Comparison of ENCODE assay signal across 9 mouse cellular contexts in the genomic region with DNA sequence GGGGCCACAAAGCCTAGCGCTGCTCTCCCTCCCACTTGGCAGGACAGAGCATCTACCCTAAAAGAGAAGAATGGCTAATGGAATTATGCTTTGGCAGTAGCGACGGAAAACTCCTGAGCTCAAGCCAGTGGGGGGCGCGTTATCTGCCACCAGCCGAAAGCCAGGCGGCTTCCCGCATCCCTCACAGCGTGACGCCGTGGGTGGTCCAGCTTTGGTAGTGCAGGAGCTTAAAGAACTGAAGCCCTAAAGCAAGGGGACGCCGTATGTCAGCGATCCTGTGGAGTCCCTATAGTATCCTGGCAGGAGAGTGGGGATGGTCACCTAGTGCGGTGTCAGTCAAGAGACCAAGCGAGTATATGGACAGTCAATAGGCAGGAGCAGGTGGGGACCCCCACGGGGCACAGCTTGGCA.
DNase-seq lines count a peak whose midpoint lies in the region; ATAC-seq and TF ChIP-seq lines count a peak whose summit lies in the region.
"Had no signal": no experiment of that assay in that cellular context is flagged by ENCODE, and none has a peak within 500 bp of the region (broad histone marks: within the 10 kb centered on the region; RNA-seq: fewer than 3 reads in every experiment).

No protein-coding gene starts in this region.

- TF ChIP-seq POLR2A in spleen, adult 2 months (IDR thresholded peaks at IDR 0.05; ENCODE audit: low read depth, low read length), result no peak

- H3K4me3 ChIP-seq in spleen, adult 2 months (ENCODE audit: extremely low read depth, insufficient read depth, insufficient read length), result peak overlapping the region; percentile 8; the same call in 1 of the 2 replicates
- H3K4me3 ChIP-seq in embryonic facial prominence, embryonic 11.5 days (ENCODE audit: low read depth, low read length), result peak overlapping the region; percentile 22
- H3K4me3 ChIP-seq in intestine, embryonic 16.5 days (ENCODE audit: low read length), result peak overlapping the region; percentile 9
- H3K4me3 ChIP-seq in limb, embryonic 13.5 days, result peak overlapping the region; percentile 26
- H3K4me3 ChIP-seq in midbrain, embryonic 15.5 days, result peak overlapping the region; percentile 38
- peak overlapping the region; percentile 24 for H3K4me3 ChIP-seq in stomach, embryonic 15.5 days (replicated peaks)

- peak; percentile 50; the same call in 1 of the 2 replicates for ATAC-seq in embryonic facial prominence, embryonic 11.5 days (replicated peaks; ENCODE audit: insufficient number of reproducible peaks, low FRiP score, low TSS enrichment, low read depth)
- peak; percentile 68 for ATAC-seq in granulocyte monocyte progenitor cell, adult 5-6 weeks (replicated peaks; ENCODE audit: poor library complexity, severe bottlenecking)
- peak; percentile 70 for ATAC-seq in intestine, embryonic 16.5 days
- peak; percentile 62 for ATAC-seq in limb, embryonic 13.5 days (ENCODE audit: low FRiP score, low read depth)
- peak; percentile 87 for ATAC-seq in midbrain, embryonic 15.5 days (replicated peaks)
- ATAC-seq in stomach, embryonic 15.5 days (ENCODE audit: insufficient read depth, low FRiP score, low read depth), result peak; percentile 27; the same call in 1 of the 2 replicates

- DNase-seq in spleen, adult 2 months (ENCODE audit: low read depth in 1 of 2, low spot score in 2 of 2), result no peak
- DNase-seq in spleen, postnatal 36 days (ENCODE audit: low spot score in 2 of 2), result no peak
- peak; percentile 81 for DNase-seq in embryonic facial prominence, embryonic 11.5 days (ENCODE audit: low spot score)

- 15% methylated on average over 17 of the region's 17 CpGs for whole genome bisulfite sequencing in spleen, adult 2 months
- 1% methylated on average over 17 of the region's 17 CpGs for WGBS in embryonic facial prominence, embryonic 11.5 days
- WGBS in intestine, embryonic 16.5 days, result 29% methylated on average over 17 of the region's 17 CpGs
- 1% methylated on average over 17 of the region's 17 CpGs for WGBS in limb, embryonic 13.5 days
- WGBS in midbrain, embryonic 15.5 days, result 2% methylated on average over 17 of the region's 17 CpGs
- WGBS in stomach, embryonic 15.5 days, result 14% methylated on average over 17 of the region's 17 CpGs

- H3K27ac ChIP-seq in spleen, adult 2 months (ENCODE audit: insufficient read depth, low read length), result no peak overlapping the region
- peak overlapping the region; percentile 41; the same call in 1 of the 2 replicates for H3K27ac ChIP-seq in embryonic facial prominence, embryonic 11.5 days (replicated peaks; ENCODE audit: low read depth, low read length)
- peak overlapping the region; percentile 50 for H3K27ac ChIP-seq in intestine, embryonic 16.5 days (ENCODE audit: low read length)
- H3K27ac ChIP-seq in limb, embryonic 13.5 days, result peak overlapping the region; percentile 81
- peak overlapping the region; percentile 63; the same call in 1 of the 2 replicates for H3K27ac ChIP-seq in midbrain, embryonic 15.5 days
- peak overlapping the region; percentile 69; the same call in 1 of the 2 replicates for H3K27ac ChIP-seq in stomach, embryonic 15.5 days

- H3K4me2 ChIP-seq in embryonic facial prominence, embryonic 11.5 days (ENCODE audit: low read depth, low read length), result peak overlapping the region; percentile 36
- peak overlapping the region; percentile 50 for H3K4me2 ChIP-seq in intestine, embryonic 16.5 days (ENCODE audit: low read depth, low read length)
- peak overlapping the region; percentile 64 for H3K4me2 ChIP-seq in limb, embryonic 13.5 days (replicated peaks)
- H3K4me2 ChIP-seq in midbrain, embryonic 15.5 days, result peak overlapping the region; percentile 74
- H3K4me2 ChIP-seq in stomach, embryonic 15.5 days, result peak overlapping the region; percentile 56

- peaks cover 7% of the 10 kb centered on the region for H3K36me3 ChIP-seq in spleen, adult 2 months (ENCODE audit: control insufficient read depth, insufficient read depth, low read length)
- H3K36me3 ChIP-seq in embryonic facial prominence, embryonic 11.5 days (replicated peaks; ENCODE audit: control insufficient read depth, insufficient read depth, low read depth, low read length), result no peaks in the 10 kb centered on the region
- H3K36me3 ChIP-seq in intestine, embryonic 16.5 days (ENCODE audit: control insufficient read depth, insufficient read depth, low read length), result no peaks in the 10 kb centered on the region
- peaks cover 11% of the 10 kb centered on the region; the same call in 1 of the 2 replicates for H3K36me3 ChIP-seq in limb, embryonic 13.5 days
- no peaks in the 10 kb centered on the region; the same call in 1 of the 2 replicates for H3K36me3 ChIP-seq in midbrain, embryonic 15.5 days (replicated peaks)
- H3K36me3 ChIP-seq in stomach, embryonic 15.5 days, result no peaks in the 10 kb centered on the region

- no peaks in the 10 kb centered on the region for H3K9me3 ChIP-seq in embryonic facial prominence, embryonic 11.5 days (replicated peaks; ENCODE audit: control insufficient read depth, low read length)
- H3K9me3 ChIP-seq in intestine, embryonic 16.5 days (ENCODE audit: control insufficient read depth, low read length), result no peaks in the 10 kb centered on the region
- no peaks in the 10 kb centered on the region for H3K9me3 ChIP-seq in limb, embryonic 13.5 days
- H3K9me3 ChIP-seq in midbrain, embryonic 15.5 days, result no peaks in the 10 kb centered on the region
- H3K9me3 ChIP-seq in stomach, embryonic 15.5 days, result no peaks in the 10 kb centered on the region

- H3K27me3 ChIP-seq in spleen, adult 2 months (ENCODE audit: control insufficient read depth, insufficient read depth, low read length), result no peaks in the 10 kb centered on the region
- no peaks in the 10 kb centered on the region; the same call in 1 of the 2 replicates for H3K27me3 ChIP-seq in embryonic facial prominence, embryonic 11.5 days (ENCODE audit: control insufficient read depth, insufficient read depth, low read length)
- no peaks in the 10 kb centered on the region for H3K27me3 ChIP-seq in intestine, embryonic 16.5 days (replicated peaks; ENCODE audit: control insufficient read depth, insufficient read depth, low read length)
- peaks cover 11% of the 10 kb centered on the region; the same call in 1 of the 2 replicates for H3K27me3 ChIP-seq in limb, embryonic 13.5 days
- peaks cover 25% of the 10 kb centered on the region for H3K27me3 ChIP-seq in midbrain, embryonic 15.5 days (replicated peaks)
- H3K27me3 ChIP-seq in stomach, embryonic 15.5 days (replicated peaks), result no peaks in the 10 kb centered on the region
- H3K27me3 ChIP-seq: CH12.LX had no signal

- no peak for TF ChIP-seq CTCF in spleen, adult 2 months (IDR thresholded peaks at IDR 0.05; ENCODE audit: extremely low read depth, insufficient read depth, insufficient read length, insufficient replicate concordance)

- H3K9ac ChIP-seq in embryonic facial prominence, embryonic 11.5 days (replicated peaks; ENCODE audit: low read length), result peak overlapping the region; percentile 44; the same call in 1 of the 2 replicates
- peak overlapping the region; percentile 53 for H3K9ac ChIP-seq in intestine, embryonic 16.5 days (ENCODE audit: low read depth, low read length)
- H3K9ac ChIP-seq in limb, embryonic 13.5 days, result peak overlapping the region; percentile 66
- peak overlapping the region; percentile 36; the same call in 1 of the 2 replicates for H3K9ac ChIP-seq in midbrain, embryonic 15.5 days
- no peak overlapping the region for H3K9ac ChIP-seq in stomach, embryonic 15.5 days

- no peaks in the 10 kb centered on the region; the same call in 1 of the 2 replicates for H3K4me1 ChIP-seq in spleen, adult 2 months (ENCODE audit: control insufficient read depth, insufficient read depth, insufficient read length)
- peaks cover 10% of the 10 kb centered on the region for H3K4me1 ChIP-seq in embryonic facial prominence, embryonic 11.5 days (ENCODE audit: control insufficient read depth, insufficient read depth, low read length)
- peaks cover 15% of the 10 kb centered on the region for H3K4me1 ChIP-seq in intestine, embryonic 16.5 days (ENCODE audit: control insufficient read depth, insufficient read depth, low read length)
- peaks cover 25% of the 10 kb centered on the region for H3K4me1 ChIP-seq in limb, embryonic 13.5 days
- H3K4me1 ChIP-seq in midbrain, embryonic 15.5 days, result peaks cover 17% of the 10 kb centered on the region
- H3K4me1 ChIP-seq in stomach, embryonic 15.5 days, result peaks cover 16% of the 10 kb centered on the region

Comparison
In these comparisons a context has a peak if more than half of its experiments do, and no peak if none do; other contexts are left out.
1. ATAC-seq: peak in every context shown above with its lines; median percentile 87 in midbrain, embryonic 15.5 days; 70 in intestine, embryonic 16.5 days; 68 in granulocyte monocyte progenitor cell, adult 5-6 weeks; 62 in limb, embryonic 13.5 days; 50 in embryonic facial prominence, embryonic 11.5 days; 27 in stomach, embryonic 15.5 days.